Mouse (Mus musculus) erythroblast, embryonic 14.5 days (primary cell): ENCODE results near the gene Dnmt1. TPM values are rescaled to one million over a fixed set of nuclear protein-coding genes. Genes with fewer than 3 reads are reported as not detected.

Experiments
- H3K27me3 ChIP-seq: 2 replicates; pipeline ENCODE4 v1.6.1; 2012; ENCODE audit warnings: inconsistent platforms; ENCODE audit not compliant: control insufficient read depth
- H3K36me3 ChIP-seq: 2 replicates; pipeline ENCODE4 v1.6.1; 2012; ENCODE audit warnings: mild to moderate bottlenecking, inconsistent platforms; ENCODE audit not compliant: control insufficient read depth
- H3K4me1 ChIP-seq: 2 replicates; pipeline ENCODE4 v1.6.1; 2012; ENCODE audit warnings: inconsistent platforms; ENCODE audit not compliant: control insufficient read depth
- H3K4me3 ChIP-seq: replicated peaks from 2 replicates; pipeline ENCODE3; 2012; ENCODE audit warnings: moderate library complexity, mild to moderate bottlenecking, inconsistent platforms
- H3K9me3 ChIP-seq: 2 replicates; pipeline ENCODE4 v1.6.1; 2012; ENCODE audit warnings: low read length, inconsistent platforms, mixed read lengths; ENCODE audit not compliant: control insufficient read depth
- GATA1 ChIP-seq: IDR thresholded peaks from 2 replicates; pipeline ENCODE4 v1.6.1; 2012; ENCODE audit warnings: low read length, inconsistent platforms, mixed read lengths
- TAL1 ChIP-seq: IDR thresholded peaks from 3 replicates; pipeline ENCODE4 v1.6.1; 2012; ENCODE audit warnings: low read length, inconsistent platforms, mixed read lengths
- polyA plus RNA-seq: library from polyadenylated mRNA; stranded (reverse); fragments of >175 nt; gene quantifications from 2 replicates; pipeline ENCODE4 v1.2.3, GENCODE M21; 2012

The Dnmt1 gene
- polyA plus RNA-seq, 1 experiment: 25.3 TPM

DNA sequence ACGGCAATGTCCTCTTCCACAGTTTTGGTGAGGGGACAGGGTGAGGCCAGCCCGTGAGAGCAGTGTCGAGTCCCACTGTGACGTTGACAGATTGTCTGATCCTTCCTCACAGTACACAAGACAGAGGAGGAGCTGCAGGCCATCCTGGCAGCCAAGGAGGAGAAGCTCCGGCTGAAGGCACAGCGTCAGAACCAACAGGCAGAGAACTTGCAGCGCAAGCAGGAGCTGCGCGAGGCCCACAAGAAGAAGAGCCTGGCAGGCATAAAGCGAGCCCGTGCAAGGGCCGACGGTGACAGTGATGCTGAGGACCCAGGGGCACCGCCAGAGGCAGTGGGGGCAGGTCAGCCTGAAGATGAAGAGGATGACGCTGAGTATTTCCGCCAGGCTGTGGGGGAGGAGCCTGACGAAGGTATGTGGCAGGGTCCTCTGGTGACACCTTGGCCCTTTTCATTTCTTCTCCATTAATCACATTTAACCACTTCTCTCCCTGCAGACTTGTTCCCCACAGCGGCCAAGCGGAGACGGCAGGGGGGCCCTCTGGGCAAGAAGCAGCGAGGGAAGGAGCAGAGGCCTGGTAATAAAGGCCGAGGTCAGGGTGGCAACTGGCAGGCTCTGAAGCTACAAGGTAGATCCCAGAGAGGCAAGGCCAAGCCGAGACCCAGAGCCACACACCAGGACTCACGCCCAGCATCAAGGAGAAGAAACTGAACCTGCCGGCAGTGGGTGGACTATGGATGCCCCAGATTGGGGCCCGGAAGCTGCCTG, 68.2 kb downstream of the Dnmt1 start:
- peaks cover 73% of the 10 kb centered on the region for H3K36me3 ChIP-seq

DNA sequence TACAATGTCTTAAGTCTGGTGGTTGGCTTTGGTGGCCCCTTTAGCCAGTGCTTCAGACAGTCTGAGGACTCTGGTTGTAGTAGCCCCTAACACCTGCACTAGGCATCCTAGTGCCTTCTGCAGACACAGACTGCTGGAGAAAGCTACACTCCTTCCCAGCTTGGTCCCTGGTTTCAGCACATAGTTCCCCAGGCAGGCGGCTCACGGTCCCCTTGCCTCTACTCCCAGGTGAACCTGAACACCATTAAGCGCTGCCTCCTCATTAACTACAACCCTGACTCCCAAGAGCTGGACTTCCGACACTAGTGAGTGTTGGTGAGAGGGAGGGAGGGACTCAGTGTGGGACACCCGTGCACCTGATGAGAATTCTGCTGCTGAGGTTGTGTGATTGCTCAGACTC, 69.3 kb downstream of the Dnmt1 start:
- H3K4me3 ChIP-seq: peak overlapping the region; percentile 68
- TF ChIP-seq TAL1: no peak
- TF ChIP-seq GATA1: no peak
- H3K4me1 ChIP-seq: peaks cover 59% of the 10 kb centered on the region
- peaks cover 62% of the 10 kb centered on the region for H3K36me3 ChIP-seq
- no peaks in the 10 kb centered on the region for H3K9me3 ChIP-seq
- H3K27me3 ChIP-seq: no peaks in the 10 kb centered on the region

More for the DNA sequence above, 68.2 kb downstream of the Dnmt1 start:
- no peak overlapping the region for H3K4me3 ChIP-seq
- no peaks in the 10 kb centered on the region for H3K9me3 ChIP-seq
- H3K27me3 ChIP-seq: no peaks in the 10 kb centered on the region
- no peak for TF ChIP-seq GATA1
- TF ChIP-seq TAL1: no peak
- H3K4me1 ChIP-seq: peaks cover 68% of the 10 kb centered on the region

DNA sequence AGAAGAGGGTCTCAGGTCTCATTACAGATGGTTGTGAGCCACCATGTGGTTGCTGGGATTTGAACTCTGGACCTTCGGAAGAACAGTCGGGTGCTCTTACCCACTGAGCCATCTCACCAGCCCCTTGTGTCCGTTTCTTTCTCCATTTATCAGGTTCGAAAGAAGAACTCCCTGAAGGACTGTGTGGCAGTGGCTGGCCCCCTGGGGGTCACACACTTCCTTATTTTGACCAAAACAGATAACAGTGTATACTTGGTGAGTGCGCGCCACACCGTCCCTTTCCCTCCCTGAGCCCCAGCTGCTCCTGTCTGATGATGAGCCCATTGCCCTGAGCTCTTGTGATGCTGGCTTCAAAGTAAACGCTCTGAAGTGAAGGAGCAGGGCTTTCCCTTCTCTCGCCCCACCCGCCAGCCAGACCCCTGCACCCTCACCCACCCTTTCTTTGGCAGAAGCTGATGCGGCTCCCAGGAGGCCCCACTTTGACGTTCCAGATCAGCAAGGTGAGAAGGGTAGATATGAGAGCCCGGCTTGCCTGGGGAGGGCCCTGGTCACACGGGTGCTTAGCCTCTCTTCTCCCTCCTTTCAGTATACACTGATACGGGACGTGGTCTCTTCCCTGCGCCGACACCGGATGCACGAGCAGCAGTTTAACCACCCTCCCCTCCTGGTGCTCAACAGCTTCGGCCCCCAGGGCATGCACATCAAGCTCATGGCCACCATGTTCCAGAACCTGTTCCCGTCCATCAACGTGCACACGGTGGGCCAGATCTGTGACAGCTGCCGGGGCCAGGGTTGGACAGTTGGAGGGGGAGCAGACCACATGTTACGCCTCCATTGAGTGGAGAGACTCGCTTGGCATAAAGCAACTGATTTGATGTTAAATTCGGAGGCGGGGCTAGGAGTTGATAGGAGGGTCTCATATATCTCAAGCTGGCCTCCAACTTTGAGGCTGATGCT, 70.2 kb downstream of the Dnmt1 start:
- Histone ChIP-seq H3K36me3 (peaks cover 53% of the 10 kb centered on the region), H3K4me3 (peak overlapping the region; percentile 68), H3K9me3 (peaks cover 5% of the 10 kb centered on the region; the same call in 1 of the 2 replicates), H3K4me1 (peaks cover 56% of the 10 kb centered on the region), H3K27me3 (no peaks in the 10 kb centered on the region)
- TF ChIP-seq GATA1: no peak
- TF ChIP-seq TAL1: peak; percentile 58; the same call in 2 of the 3 replicates

DNA sequence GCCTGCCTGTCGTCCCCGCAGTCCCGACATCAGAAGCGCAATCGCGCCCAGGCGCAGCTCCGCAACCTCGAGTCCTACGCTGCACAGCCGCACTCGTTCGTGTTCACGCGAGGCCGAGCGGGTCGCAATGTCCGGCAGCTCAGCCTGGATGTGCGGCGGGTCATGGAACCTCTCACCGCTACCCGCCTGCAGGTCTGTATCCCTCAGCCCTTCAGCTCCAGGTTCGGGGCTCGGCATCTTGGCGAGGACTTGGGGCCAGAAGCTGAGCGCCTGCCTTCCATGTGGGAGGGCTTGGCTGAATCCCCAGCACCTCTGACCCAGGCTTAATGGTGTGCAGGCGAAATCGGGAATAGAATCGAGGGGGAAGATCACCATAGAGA, 71.3 kb downstream of the Dnmt1 start:
- TF ChIP-seq GATA1 (no peak), TAL1 (no peak)
- Histone ChIP-seq H3K9me3 (peaks cover 8% of the 10 kb centered on the region; the same call in 1 of the 2 replicates), H3K36me3 (peaks cover 42% of the 10 kb centered on the region), H3K4me1 (peaks cover 52% of the 10 kb centered on the region), H3K27me3 (no peaks in the 10 kb centered on the region), H3K4me3 (peak overlapping the region; percentile 68)

DNA sequence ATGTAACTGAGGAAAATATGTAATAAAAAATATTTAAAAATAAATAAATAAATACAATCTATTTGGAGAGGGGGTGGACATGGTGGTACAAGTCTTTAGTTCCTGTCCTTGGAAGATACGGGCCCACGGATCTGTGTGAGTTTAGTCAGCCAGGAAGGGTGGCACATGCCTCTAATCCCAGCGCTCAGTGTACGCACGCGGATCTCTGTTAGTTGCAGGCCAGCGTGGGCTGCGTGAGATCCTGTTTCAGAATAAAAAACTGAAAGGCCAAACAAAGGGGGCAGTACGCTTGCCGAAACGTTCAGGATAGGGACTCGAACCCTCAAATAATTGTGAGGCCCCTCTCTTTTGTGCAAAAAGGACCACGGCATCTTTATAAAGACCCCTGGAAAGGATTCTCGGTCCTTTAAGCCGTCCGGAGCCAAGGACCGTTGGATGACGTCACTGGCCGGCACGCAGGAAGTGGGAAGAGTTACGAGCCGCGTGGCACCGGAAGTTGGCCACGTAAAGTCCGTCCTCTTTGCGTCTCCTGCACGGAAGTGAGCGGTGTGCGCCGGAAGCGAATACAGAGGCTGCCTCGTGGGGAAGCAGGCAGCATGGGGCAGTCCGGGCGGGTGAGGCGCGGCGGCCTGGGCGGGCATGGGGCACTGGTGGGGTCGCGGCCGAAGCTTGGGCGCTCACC, 71.8 kb downstream of the Dnmt1 start, which contains the start of gene Ppan:
Ppan (plus strand) TSS at position 472 of the 682 bp plus-strand sequence.
- TF ChIP-seq TAL1: no peak
- no peak for TF ChIP-seq GATA1
- Histone ChIP-seq H3K27me3 (no peaks in the 10 kb centered on the region), H3K36me3 (peaks cover 37% of the 10 kb centered on the region), H3K4me1 (peaks cover 50% of the 10 kb centered on the region), H3K4me3 (peak within 1 kb of the TSS; percentile 68), H3K9me3 (peaks cover 8% of the 10 kb centered on the region; the same call in 1 of the 2 replicates)

DNA sequence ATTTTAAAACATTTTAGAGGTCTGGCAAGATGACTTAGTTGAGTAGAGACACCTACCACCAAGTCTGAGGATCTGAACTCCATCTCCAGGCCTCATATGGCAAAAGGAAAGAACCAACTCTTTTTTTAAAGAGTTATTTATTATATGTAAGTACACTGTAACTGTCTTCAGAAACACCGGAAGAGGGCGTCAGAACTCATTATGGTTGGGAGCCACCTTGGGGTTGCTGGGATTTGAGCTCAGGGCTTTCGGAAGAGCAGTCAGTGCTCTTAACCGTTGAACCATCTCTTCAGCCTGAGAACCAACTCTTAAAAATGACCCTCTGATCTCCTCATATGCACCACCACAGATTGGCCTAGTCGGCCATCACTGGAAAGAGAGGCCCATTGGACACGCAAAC, 72.5 kb downstream of the Dnmt1 start:
- Histone ChIP-seq H3K36me3 (peaks cover 30% of the 10 kb centered on the region), H3K27me3 (no peaks in the 10 kb centered on the region), H3K4me1 (peaks cover 48% of the 10 kb centered on the region), H3K9me3 (peaks cover 8% of the 10 kb centered on the region; the same call in 1 of the 2 replicates), H3K4me3 (peak overlapping the region; percentile 36)
- TF ChIP-seq TAL1 (no peak), GATA1 (no peak)

DNA sequence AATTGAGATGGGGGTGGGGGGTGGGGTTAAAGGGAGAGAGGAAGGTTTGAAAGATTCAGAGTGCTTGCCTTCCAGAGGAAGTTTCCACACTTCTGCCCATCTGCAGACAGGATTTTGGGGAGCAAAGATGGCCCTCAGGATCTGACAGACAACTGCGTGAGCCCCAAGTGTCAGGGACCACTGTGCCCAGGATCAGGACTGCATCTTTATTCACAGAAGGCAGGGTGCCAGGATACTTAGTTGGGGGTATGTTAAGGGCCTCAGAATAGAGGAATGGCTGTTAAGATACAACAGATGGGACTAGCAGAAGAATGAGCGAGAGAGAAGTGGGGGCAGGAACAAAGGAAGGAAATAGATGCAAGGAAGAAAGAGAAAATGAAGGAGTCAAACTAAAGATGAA, 73.1 kb downstream of the Dnmt1 start:
- H3K9me3 ChIP-seq: peaks cover 8% of the 10 kb centered on the region; the same call in 1 of the 2 replicates
- peaks cover 42% of the 10 kb centered on the region for H3K4me1 ChIP-seq
- TF ChIP-seq TAL1 (no peak), GATA1 (no peak)
- H3K36me3 ChIP-seq: peaks cover 24% of the 10 kb centered on the region
- no peaks in the 10 kb centered on the region for H3K27me3 ChIP-seq
- no peak overlapping the region for H3K4me3 ChIP-seq

DNA sequence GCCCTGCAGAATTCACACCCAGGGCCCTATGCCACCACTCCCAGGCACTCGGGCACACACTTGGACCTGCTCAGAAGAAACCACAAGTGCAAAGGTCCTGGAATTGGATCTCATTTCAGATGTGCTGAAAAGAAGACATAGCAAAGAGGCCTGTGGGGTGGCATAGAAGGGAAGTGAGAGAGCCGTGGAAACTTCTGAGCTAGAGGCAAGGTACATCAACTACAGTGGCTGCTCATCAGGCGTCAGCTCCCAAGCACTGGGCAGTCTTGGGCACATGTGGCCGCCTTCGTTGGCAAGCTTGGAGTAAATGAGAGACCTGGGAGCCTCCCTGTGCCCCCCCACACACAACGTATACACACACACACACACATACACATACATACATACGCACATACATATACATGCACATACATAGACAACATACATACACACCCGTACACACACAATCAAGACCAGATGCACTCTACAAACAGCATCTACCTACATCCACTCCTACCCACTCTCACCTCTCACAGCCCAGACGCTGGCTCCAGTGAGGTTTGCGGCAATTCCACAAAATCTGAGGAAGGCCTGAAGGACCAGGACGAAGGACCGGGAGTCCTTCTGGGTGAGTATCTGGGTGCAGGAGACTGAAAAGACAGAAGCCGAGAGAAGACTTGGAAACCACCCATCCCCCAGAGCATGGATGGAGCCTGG, 80.4 kb downstream of the Dnmt1 start, which contains the start of gene Angptl6:
Angptl6 (minus strand) TSS at position 631 of the 696 bp plus-strand sequence.
- peak within 1 kb of the TSS; percentile 68 for H3K4me3 ChIP-seq
- peaks cover 37% of the 10 kb centered on the region for H3K4me1 ChIP-seq
- H3K27me3 ChIP-seq: no peaks in the 10 kb centered on the region
- no peaks in the 10 kb centered on the region; the same call in 1 of the 2 replicates for H3K36me3 ChIP-seq
- H3K9me3 ChIP-seq: peaks cover under 1% of the 10 kb centered on the region; the same call in 1 of the 2 replicates
- TF ChIP-seq GATA1 (no peak), TAL1 (no peak)
